Mouse (Mus musculus): ENCODE results near the gene Apoc2.

Apoc2 gene

DNA sequence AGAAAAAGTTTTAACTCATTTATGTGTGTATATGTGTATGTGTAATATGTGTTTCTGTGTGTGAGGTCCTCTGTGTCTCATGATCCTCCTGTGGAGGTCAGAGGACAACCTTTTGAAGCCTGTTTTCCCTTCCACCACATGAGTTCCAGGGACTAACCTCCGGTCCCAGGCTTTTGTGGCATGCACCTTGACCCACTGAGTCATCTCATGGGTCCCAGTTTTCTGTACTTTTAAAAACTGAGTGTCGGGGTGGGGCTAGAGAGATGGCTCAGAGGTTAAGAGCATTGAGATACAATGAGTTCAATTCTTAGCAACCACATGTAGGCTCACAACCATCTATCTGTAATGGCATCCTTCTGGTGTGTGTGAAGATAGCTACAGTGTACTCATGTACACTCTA lies 3.0 kb upstream of the Apoc2 start:
- no peak for DNase-seq (ENCODE audit: extremely low read depth, low read depth, low spot score)

DNA sequence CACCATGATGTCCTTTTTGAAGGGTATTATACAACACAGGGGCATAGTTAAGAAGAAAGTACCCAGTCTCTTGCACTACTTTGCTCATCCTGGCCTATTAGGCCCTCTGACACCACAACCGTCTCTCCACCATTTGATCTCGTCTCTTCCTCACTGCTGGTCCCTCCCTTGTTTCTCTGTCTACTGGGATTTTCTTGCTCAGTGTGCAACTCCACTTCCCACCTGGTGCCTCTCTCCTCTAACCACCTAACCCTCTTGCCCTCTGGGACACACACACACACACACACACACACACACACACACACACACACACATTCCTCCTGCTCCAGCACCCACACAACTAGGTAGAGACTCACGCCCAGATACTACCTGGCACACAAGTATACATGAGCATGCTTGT lies 1.2 kb upstream of the Apoc2 start:
- DNase-seq (ENCODE audit: extremely low read depth, low read depth, low spot score): no peak

DNA sequence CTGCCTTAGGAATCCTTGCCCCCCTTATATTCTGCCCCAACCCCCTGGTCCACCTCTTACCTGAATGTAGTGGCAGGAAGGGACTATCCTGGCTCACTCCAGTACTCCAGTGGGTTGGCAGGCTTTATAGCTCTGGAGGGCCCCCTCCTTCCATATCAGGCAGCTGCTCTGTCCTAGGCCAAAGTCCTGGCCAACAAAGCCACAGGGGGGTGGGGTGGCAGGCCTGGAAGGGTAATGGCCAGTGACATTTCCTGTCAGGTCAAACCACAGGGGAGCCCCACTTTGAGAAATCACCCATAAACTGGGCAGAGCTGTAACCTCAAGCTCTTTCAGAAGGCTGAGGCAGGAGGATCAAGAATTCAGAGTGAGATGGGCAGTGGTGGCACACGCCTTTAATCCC lies 1.1 kb downstream of the Apoc2 start:
- no peak for DNase-seq (ENCODE audit: extremely low read depth, low read depth, low spot score)

DNA sequence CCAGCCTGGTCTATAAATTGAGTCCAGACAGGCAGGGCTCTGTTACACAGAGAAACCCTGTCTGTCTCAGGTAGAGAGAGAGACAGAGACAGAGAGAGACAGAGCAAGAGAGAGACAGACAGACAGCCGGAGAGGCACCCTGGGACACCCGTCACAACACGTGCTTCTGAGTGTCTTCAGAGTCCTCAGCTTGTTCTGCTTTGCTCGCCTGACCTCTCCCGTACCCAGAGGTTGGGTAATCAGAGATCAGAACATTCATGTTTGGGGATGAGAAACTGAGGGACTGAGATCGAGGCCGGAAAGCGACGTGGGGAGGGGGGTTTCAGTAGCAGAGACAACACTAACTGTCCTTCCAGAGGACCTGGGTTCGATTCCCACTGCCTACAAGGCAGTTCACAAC lies 1.9 kb downstream of the Apoc2 start:
- DNase-seq (ENCODE audit: extremely low read depth, low read depth, low spot score): no peak

DNA sequence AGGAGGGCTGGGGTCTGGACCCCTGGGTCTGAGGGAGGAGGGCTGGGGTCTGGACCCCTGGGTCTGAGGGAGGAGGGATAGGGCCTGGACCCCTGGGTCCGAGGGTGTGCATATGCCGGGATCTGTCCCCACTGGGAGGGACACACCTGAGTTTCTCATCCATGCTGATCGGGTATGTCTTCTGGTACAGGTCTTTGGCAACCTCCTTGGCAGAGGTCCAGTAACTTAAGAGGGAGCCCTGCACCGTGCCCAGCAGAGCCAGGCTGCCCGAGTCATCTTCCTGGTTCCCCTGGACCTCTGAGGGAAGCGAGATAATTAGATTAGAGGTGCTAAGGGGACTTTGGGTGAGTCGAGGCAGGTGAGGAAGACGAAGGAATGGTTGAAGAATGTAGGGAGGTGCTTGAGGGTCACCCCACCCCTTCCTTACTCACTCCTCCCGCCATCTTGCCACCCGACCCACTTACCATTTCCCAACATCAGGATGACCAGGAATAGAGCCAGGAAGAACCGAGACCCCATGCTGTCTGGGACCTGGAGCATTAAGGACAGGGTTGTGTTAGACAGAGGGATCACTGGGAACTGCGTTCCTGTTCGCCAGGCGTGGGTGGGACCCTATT lies 4.5 kb downstream of the Apoc2 start:
- DNase-seq (ENCODE audit: extremely low read depth, low read depth, low spot score): no peak

DNA sequence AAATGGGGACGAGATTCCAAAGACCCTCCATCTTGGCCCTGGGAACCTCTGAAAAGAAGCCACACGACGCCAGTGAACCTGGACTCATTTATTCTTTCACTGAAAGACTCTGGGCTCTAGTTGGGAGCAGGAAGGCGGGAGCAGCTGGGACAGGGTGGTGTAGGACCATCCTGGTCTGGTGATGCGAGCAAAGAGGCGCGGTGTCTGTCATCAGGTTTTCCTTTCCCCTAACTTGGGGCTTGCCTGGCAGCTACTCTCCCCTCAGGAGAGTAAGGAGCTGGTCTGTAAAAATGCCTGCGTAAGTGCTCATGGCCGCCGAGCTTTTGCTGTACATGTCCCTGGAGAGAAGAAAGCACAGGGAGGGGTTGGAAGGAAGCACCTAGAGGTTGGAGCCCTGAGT lies 6.2 kb downstream of the Apoc2 start:
- DNase-seq (ENCODE audit: extremely low read depth, low read depth, low spot score): no peak

DNA sequence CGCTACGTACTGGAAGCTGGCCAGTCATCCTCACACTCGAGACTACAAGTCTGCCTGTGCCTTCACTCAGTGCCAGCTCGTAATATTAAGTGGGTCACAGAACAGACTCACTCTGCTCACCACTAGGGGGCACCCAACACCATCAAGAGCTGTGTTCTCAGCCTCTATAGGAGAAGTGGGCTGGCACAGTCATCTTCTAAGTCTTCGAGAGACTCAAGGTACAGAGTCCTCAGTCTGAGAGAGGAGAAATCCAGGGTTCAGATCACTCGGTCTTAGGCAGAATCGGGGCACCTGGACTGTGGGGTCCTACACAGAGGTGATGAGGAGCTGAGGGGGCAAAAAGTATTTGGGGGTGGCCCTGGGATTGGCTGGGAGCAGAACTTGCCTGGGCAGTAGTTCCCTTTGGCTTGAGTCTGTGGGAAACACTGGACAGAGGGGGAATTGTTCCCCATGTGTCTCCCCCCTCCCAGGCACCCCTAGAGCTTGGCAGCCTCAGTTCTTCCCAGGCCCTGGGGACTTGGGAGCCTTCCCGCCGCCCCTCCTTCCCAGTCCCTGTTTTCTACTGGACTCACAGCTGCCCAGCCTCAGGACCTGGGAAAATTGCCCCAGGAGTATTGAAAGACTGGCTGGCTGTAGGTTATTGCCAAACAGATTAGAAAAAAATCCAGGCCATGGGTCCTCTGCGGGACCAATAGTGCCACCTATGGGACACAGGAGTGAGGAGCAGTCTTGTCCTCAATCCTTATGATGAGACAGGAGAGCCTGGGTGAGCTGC lies 8.6 kb downstream of the Apoc2 start:
- DNase-seq (ENCODE audit: extremely low read depth, low read depth, low spot score): peak; percentile 93

DNA sequence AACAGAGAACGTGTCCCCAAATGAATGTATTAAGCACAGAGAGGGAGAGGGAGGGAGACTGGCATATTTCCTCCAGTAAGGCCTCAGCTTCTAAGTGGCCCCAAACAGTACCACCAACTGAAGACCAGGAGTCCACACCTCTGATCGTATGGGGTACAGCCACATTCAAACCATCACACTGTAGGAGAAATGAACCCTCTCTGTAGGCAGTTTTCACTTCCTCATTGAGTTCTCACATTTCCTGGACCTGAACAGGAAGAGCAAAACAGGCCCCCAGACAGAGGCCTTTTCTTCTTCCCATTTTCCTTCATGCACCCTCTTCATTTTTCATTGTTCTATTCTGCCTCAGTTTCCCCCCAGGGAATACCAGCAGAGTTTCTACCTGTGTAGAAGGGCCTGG lies 10.3 kb downstream of the Apoc2 start:
- no peak for DNase-seq (ENCODE audit: extremely low read depth, low read depth, low spot score)

DNA sequence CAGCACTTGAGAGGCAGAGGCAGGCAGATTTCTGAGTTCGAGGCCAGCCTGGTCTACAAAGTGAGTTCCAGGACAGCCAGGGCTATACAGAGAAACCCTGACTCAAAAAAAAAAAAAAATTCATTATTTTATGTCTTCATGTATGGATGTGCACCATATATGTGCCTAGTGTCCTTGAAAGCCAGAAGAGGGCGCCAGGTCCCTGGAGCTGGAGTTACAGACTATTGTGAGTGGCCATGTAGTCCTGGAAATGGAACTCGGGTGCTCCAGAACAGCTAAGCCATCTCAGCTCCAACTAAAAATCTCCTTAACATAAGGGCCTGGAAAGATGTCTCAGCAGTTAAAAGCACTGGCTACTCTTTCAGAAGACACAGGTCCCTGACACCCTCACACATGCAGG lies 11.0 kb downstream of the Apoc2 start:
- DNase-seq (ENCODE audit: extremely low read depth, low read depth, low spot score): no peak

DNA sequence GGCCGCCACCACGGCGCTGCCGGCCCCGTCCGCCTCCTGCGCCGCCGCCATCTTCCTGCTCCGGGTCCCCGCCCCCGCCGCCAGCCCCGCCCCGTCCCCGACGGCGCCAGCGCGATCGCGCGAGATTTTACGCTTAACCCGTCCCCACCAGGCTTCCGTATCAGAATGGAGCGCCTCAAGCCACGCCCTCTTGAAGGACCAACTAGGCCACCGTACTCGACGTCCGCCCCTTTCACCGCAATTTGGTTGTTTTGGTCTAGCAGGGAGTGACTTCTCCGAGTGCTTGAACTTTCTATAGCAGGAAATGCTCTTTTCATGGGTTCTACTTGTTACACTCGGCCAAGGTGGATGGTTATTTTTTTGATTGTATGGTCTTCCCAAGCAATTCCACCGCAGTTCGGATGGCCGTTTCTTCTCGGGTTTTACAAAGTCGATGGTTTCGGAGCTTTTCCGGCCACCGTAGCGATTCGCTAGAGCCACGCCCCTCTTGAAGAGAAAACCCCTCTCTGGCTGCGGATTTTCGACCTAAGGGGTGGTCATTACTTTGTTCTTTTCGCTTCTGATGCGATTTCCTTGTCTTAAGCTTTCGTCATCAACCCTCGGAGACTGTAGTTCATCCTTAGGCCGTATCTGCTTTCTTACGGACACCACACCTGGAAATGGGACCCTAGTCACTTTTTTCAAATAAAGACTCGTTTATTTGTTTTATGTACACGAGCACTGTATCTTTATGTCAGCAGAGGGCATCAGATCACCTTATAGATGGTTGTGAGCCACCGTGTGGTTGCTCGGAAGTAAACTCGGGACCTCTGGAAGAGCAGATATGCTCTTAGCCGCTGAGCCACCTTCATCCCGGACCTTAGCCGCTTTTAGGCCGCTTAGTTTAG lies 12.5 kb downstream of the Apoc2 start, which contains the start of gene Clptm1:
Clptm1 (minus strand) TSS at position 79 of the 887 bp plus-strand sequence.
- DNase-seq (ENCODE audit: extremely low read depth, low read depth, low spot score): peak; percentile 75

DNA sequence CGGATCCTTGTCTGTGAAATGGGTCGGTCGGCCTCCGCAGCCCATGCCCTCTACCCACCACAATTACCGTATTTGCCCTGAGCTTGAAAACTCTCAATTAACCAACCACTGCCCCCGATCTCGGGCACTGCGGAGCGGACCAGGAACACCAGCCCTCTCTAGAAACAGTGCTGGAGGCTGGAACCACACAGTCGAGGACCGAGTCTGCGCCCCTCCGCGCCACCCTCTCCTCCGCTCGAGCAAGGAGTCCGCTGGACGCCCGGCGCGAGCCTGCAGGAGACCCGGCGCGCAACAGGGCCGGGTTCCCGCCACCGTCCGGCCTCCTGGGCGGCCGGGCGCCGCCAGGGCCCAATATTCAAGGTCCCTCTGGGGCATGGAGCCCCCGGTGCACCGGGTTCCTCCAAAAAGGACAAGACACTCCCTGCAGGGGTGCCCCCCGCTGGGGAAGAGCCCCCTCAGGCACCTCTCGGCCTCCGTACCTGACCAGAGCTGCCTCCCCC lies 13.2 kb downstream of the Apoc2 start:
- no peak for DNase-seq (ENCODE audit: extremely low read depth, low read depth, low spot score)

DNA sequence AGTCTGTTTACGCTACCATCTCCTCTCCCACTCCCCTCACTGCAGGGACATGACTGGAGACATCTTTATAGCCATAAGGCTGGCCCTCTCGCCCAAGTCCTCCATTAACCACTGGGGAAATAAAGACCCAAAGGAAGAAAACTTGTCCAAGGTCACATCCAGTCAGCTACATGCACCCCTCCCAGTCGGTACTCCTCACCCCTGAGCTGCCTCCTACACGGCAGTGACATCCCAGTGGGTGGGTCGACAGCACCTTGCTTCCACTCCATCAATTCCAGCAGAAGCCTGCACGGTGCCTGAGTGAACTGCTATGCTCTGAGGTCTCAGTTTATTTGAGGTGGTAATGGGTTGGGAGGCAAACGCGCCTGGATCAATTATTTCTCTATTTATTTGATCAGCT lies 13.8 kb downstream of the Apoc2 start:
- DNase-seq (ENCODE audit: extremely low read depth, low read depth, low spot score): no peak

DNA sequence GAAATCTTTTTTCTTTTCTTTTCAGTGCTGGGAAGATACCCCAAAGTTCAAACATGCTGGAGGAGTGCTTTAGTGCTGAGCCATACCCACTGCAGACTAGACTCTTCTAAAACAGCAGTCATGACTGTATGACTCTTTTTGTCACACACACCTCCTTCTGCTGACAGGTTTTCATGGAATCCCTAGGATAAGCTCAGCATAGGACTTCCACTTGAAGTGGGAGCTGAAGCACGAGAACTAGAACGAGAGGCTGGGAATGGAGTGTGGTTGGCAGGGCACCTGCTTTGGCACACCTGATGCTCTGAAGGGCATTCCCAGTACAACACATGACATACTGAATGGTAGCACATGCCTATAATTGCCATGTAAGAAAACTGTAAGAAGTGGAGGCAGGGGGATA lies 25.1 kb downstream of the Apoc2 start:
- no peak for DNase-seq (ENCODE audit: extremely low read depth, low read depth, low spot score)

DNA sequence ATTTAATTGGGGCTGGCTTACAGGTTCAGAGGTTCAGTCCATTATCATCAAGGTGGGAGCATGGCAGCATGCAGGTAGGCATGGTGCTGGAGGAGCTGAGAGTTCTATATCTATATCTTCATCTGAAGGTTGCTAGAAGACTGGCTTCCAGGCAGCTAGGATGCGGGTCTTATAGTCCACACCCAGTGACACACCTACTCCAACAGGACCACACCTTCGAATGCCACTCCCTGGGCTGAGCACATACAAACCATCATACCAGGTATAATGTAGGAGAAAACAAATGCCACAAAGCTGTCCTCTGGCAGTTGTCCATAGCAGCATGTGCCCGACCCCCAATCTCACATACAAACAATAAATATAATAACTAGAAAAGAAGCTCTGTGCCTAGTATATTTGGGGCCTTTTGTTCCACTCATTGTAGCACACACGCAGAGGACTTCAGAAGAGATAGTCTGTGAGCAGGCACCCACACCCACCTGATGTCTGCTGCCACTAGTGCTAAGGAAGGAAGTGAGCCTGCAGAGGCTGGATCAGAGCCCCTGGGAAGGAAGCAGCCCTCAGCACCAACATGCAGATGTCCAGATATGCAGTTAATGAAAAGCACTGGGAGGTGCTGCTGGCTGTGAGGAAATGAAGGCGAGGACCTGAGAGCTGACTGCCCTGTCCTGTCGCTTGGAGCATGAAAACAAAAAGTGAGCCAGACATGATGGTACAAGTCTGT lies 26.5 kb downstream of the Apoc2 start:
- no peak for DNase-seq (ENCODE audit: extremely low read depth, low read depth, low spot score)

DNA sequence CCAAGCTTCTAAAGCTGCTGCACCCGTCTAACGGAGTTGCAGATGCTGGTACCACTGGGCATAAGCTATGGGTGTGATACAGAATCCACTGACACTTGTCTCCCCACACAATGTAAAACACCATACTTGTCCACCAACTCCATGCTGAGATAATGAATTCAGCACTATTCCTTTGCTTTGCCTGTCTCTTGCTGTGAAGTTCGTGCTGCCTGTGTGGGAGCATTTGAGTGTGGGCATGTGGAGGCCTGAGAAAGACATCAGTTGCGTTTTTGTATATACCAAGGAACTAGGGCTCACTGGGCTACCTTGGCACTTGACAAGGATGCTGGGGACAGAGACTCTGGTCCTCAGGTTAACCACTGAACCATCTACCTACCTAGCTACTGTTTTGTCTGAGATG lies 36.5 kb downstream of the Apoc2 start:
- DNase-seq (ENCODE audit: extremely low read depth, low read depth, low spot score): no peak

DNA sequence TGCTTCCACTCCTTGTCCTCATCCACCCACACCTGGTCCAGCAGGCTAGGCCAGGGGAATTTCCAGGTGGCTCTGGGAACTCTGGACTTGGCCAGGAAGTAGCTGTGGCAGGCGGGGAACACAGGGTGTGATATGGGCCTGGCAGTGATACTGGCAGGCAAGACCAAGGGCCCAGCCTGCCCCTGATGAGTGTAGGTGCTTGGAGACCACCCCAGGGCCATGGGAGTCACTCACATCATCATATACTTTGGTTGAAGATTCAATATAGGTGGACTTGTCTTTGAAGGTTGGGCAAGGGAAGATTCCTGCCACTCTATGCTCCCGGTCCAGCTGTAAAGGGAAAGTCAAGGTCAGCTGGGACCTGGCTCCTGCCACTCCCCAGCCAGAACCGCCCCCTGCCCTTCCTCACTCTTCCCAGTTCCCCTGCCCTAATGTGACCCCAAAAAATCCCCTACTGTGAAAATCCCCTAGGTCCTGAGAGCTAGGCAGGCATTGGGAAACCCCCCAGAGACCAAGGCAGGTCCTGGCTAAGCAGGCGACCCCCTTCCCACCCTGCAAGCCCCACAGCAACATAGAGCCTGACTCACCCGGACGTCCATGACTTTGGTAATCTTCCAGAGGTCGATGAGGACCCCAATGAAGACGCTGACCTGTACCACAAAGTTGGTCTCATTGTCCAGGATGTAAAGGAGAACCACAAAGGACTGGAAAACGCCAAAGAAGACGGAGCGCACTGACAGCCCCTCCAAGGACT lies 42.5 kb downstream of the Apoc2 start:
- DNase-seq (ENCODE audit: extremely low read depth, low read depth, low spot score): no peak

DNA sequence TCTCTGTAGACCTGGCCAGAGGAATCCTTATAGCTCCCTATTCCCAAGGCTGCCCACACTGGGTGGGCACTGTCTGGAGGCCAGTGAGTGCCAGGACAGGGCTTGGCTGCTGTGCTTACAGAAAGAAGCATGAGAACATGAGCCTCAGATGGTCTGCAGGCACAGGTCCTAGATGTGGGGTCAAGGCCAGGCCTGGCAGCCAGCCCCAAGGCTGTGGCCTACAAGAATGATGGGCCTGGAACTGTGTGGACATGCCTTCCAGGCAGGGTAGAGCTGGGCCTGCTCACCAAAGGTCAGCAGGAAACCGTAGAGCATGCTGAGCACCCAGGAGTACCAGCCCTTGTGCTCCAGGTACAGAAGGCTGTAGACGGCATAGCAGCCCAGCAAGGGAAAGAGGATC lies 43.1 kb downstream of the Apoc2 start:
- no peak for DNase-seq (ENCODE audit: extremely low read depth, low read depth, low spot score)

DNA sequence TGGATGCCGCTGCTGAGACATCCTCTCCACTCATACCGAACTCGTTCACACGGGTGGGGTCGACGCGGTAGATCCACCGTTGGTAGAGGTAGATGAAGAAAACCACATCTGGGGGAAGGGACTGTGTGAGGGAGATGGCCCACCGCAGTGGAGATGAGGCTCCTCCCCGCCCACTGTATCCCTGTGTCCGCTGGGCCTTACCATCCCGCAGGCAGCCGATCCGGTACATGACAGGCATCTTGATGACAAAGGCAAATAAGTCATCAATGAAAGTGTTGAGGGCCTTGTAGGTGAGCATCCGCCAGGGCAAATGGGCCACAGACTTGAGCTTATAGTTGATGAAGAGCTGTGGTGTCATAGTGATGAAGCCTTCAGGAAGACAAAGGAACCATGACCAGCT lies 43.9 kb downstream of the Apoc2 start:
- no peak for DNase-seq (ENCODE audit: extremely low read depth, low read depth, low spot score)

DNA sequence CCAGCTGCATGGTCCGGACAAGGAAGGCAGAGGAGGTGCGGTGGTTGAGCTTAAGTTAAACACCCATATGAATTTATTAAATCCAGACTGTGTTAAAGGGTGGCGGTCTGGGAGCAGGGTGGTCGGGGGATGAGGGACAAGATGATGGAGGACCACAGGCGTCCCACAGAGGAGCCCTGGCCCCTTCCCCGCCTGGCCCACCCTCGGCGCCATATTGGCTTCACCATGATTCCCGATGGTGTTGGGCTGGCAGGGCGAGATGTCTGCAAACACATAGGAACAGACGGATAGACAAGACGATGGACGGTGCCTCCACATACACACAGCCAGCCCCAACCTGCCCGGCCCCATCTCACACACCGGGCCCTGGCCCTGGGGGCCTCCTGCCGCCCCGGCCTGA lies 44.5 kb downstream of the Apoc2 start:
- no peak for DNase-seq (ENCODE audit: extremely low read depth, low read depth, low spot score)

DNA sequence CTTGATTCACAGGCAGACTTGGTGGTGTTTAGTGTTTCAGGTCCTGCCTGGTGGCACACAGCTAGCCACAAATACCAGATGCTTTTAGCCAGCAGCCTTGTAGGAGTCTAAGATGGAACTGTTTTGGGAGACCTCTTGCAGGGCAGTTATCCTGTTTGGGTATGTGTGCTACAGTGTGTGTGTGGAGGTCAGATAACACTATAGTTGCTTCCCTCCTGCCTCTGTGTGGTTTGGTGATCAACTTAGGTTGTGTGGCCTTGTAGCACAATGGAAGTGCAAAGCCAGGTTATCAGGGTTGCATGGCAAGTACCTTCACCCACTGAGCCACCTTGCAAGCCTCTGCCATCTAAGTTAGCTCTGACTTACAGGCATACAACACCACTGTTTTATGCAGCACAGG lies 45.0 kb downstream of the Apoc2 start:
- no peak for DNase-seq (ENCODE audit: extremely low read depth, low read depth, low spot score)

All from fat pad, adult 2 months (tissue).